ENCODE assay signal across 7 mouse cellular contexts in genomic region chr19:46396686-46397435, GRCm38 (mm10). TPM values are rescaled to one million over a fixed set of nuclear protein-coding genes. Genes with fewer than 3 reads are reported as not detected.
DNase-seq lines count a peak whose midpoint lies in the region; ATAC-seq lines count a peak whose summit lies in the region.

Gene Sufu, plus strand, starts transcription at chr19:46396896.

- WGBS in intestine, embryonic 15.5 days, result under 1% methylated on average over 57 of the region's 57 CpGs
- under 1% methylated on average over 56 of the region's 57 CpGs for WGBS in midbrain, embryonic 10.5 days

- H3K27ac ChIP-seq in intestine, embryonic 15.5 days, result peak within 1 kb of the TSS; percentile 89
- H3K27ac ChIP-seq in midbrain, embryonic 10.5 days (replicated peaks), result peak within 1 kb of the TSS; percentile 94

- 0 out of 2 replicates have a peak, but pooled peaks cover 3% of the 10 kb centered on the region for H3K36me3 ChIP-seq in intestine, embryonic 15.5 days
- peaks cover 17% of the 10 kb centered on the region for H3K36me3 ChIP-seq in midbrain, embryonic 10.5 days

- H3K9ac ChIP-seq in intestine, embryonic 15.5 days, result peak within 1 kb of the TSS; percentile 87

- no peaks in the 10 kb centered on the region for H3K9me3 ChIP-seq in intestine, embryonic 15.5 days
- no peaks in the 10 kb centered on the region for H3K9me3 ChIP-seq in midbrain, embryonic 10.5 days (replicated peaks)

- peak within 1 kb of the TSS; percentile 86 for H3K4me2 ChIP-seq in intestine, embryonic 15.5 days (replicated peaks)

- H3K27me3 ChIP-seq in intestine, embryonic 15.5 days (replicated peaks), result no peaks in the 10 kb centered on the region
- H3K27me3 ChIP-seq in midbrain, embryonic 10.5 days (ENCODE audit: low read depth, poor library complexity, severe bottlenecking), result no peaks in the 10 kb centered on the region

- peak; percentile 95 to 96 for DNase-seq in adrenal gland, adult 18-20 months (ENCODE audit: low spot score in 2 of 2)
- DNase-seq in embryo, embryonic 11 days, result peak; percentile 100
- peak; percentile 97 to 98 for DNase-seq in gastrocnemius, postnatal 36 days
- DNase-seq in left cerebral cortex, postnatal 25 days (ENCODE audit: low spot score in 2 of 2), result peak; percentile 98 to 100
- DNase-seq in midbrain, embryonic 10.5 days (ENCODE audit: low spot score), result peak; percentile 98
- DNase-seq in right cerebral cortex, postnatal 4 days, result peak; percentile 95

- peaks cover 26% of the 10 kb centered on the region for H3K4me1 ChIP-seq in intestine, embryonic 15.5 days (replicated peaks)
- H3K4me1 ChIP-seq in midbrain, embryonic 10.5 days, result peaks cover 54% of the 10 kb centered on the region

- intact Hi-C loops in gastrocnemius, postnatal 36 days (cut with DNase I), result loop anchor here (1.0 kb wide), 2 partner anchors 46 to 49 kb away; no protein-coding TSS in a partner anchor
- intact Hi-C loops in left cerebral cortex, postnatal 25 days (cut with DNase I), result loop anchor here (1.0 to 2.0 kb wide), 2 partner anchors 47 to 106 kb away; no protein-coding TSS in a partner anchor

- ATAC-seq in intestine, embryonic 15.5 days, result peak; percentile 90

- peak within 1 kb of the TSS; percentile 96 for H3K4me3 ChIP-seq in intestine, embryonic 15.5 days (replicated peaks)
- peak within 1 kb of the TSS; percentile 90 for H3K4me3 ChIP-seq in midbrain, embryonic 10.5 days

RNA-seq across cellular contexts. Expression of gene Sufu, which starts in this region (rescaled TPM):
- total RNA-seq in adrenal gland, adult 18-20 months (2021), result 10 to 100 TPM; 17.9 to 20.3 TPM
- total RNA-seq in gastrocnemius, postnatal 36 days (2021), result 1 to 10 TPM; 4.6 to 5.1 TPM
- polyA plus RNA-seq in intestine, embryonic 15.5 days (2015; fragmentation: Nextera tagmentation; extraction: Ambion mirVana), result 20.7 and 21.4 TPM in 2 replicates
- 10 to 100 TPM; 16.8 to 21.0 TPM for total RNA-seq in left cerebral cortex, postnatal 25 days (2021)
- 50.2 and 53.6 TPM in 2 replicates for polyA plus RNA-seq in midbrain, embryonic 10.5 days (2016; fragmentation: Nextera tagmentation; extraction: Ambion mirVana)

Comparison
In these comparisons a context has a peak if more than half of its experiments do, and no peak if none do; other contexts are left out.
1. Peak in every context shown above with its lines: DNase-seq, ATAC-seq, H3K4me3 ChIP-seq and H3K27ac ChIP-seq.